Mouse (Mus musculus) leukemia stem cell, adult 10-12 weeks (primary cell): ENCODE data around the gene Zfp429. TPM values are rescaled to one million over a fixed set of nuclear protein-coding genes. Genes with fewer than 3 reads are reported as not detected.

ENCODE experiments used
- polyA plus RNA-seq: library from polyadenylated mRNA; stranded (reverse); fragments of >175 nt; gene quantifications from 2 replicates; pipeline ENCODE4 v1.2.3, GENCODE M21; 2012; ENCODE audit warnings: low replicate concordance

The Zfp429 gene
- polyA plus RNA-seq: 2.2 TPM in 1 of 2 replicates, not detected in the other

DNA sequence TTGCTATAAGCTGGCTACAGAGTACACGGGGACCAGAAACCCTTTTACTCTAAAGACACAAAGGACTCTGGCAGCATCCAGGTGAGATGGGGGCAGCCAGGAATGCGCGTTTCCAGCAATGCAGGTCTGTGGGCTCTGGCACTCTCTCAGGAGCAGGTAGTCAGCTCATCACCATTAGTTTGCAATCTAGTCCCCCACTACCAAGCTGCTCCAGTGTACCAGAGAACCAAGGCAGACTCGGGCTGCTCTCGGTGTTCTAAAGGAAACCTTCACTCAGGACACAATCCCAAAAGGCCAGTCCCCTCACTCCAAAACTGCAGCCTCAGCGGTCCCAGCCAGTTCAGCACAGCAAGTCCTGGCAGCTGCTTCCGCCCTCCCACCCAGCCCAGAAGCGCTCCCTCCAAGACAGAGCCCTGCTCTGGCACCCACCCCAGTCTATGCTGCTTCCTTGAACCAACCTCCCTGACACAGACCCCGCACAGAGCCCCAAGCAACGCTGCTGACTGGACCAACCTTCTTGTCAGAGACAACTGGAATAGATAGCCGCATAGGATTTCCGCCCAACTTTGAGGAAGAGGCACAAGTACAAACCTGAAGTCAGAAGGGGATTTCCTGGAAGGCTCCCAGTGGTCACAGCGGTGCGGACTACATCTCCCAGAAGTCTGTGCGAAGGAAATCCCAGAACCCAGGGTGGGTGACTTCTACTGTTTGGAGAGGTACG is at the start of gene Zfp429:
Gene Zfp429 (minus strand): TSS at position 637 of the 721 bp plus-strand sequence.

DNA sequence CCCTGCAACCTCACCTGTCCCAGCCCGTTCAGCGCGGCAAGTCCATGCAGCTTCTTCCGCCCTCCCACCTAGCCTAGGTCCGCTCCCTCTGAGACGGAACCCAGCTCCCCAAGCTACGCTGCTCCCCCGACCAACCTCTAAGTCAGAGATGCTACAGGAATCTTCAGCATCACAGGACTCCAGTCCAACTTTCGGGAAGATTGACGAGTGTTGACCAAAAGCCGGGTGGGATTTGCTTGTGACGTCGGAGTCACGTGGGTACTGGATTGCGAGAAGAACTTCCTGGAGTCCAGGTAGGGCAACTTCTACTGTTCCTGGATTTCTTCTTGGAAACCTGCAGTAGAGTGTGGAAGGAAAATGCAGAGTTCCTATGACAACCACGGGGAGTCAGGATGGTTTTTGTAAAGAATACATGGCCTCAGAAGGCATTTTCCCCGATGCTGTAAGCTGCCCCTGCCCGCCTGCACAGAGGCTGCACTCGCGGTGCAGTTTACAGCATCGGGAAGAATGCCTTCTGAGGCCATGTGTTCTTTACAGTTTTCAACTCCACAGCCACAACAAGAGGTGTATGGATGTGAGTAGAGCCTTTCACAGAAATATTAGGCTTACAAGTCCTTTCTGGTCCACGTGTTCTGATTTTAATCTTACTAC is 21.7 kb upstream of the Zfp429 start, which contains the start of gene Zfp459:
Gene Zfp459 (minus strand): TSS at position 212 of the 651 bp plus-strand sequence.

GRCm38 (mm10) chr13:67375050-67375911 is 24.3 kb downstream of the Zfp429 start, which contains the start of the genes Gm28041 and Zfp456:
Gene Gm28041 (minus strand): TSS chr13:67375733.
Gene Zfp456 (minus strand): TSS chr13:67375810.

GRCm38 (mm10) chr13:67360131-67360744 is 39.4 kb downstream of the Zfp429 start, which contains the start of the genes Gm28044 and Zfp953:
Gene Gm28044 (minus strand): TSS chr13:67360536.
Gene Zfp953 (minus strand): TSS chr13:67360605.

Other genes starting within 250 kb of the Zfp429 start
- gene Rsl1, start 226.6 kb downstream of the Zfp429 start, polyA plus RNA-seq: 0.08 and 0.12 TPM in 2 replicates
- gene Zfp455, start 205.3 kb downstream of the Zfp429 start, polyA plus RNA-seq: 0.18 TPM in 1 of 2 replicates, not detected in the other
- 0.06 and 0.10 TPM in 2 replicates for gene Zfp458, start 121.4 kb downstream of the Zfp429 start, polyA plus RNA-seq
- gene Zfp457, start 93.3 kb downstream of the Zfp429 start, polyA plus RNA-seq: not detected in 2 replicates
- 0.16 and 0.20 TPM in 2 replicates for gene Zfp595, start 67.2 kb downstream of the Zfp429 start, polyA plus RNA-seq
- gene Gm28044, start 39.3 kb downstream of the Zfp429 start, polyA plus RNA-seq: not detected in 2 replicates
- gene Zfp953, start 39.2 kb downstream of the Zfp429 start, polyA plus RNA-seq: 0.25 TPM in 1 of 2 replicates, not detected in the other
- gene Gm28041, start 24.1 kb downstream of the Zfp429 start, polyA plus RNA-seq: not detected in 2 replicates
- 0.19 TPM in 1 of 2 replicates, not detected in the other for gene Zfp456, start 24.0 kb downstream of the Zfp429 start, polyA plus RNA-seq
- 0.38 TPM in 1 of 2 replicates, not detected in the other for gene Zfp459, start 21.6 kb upstream of the Zfp429 start, polyA plus RNA-seq
- 0.36 TPM in 1 of 2 replicates, not detected in the other for gene Zfp874a, start 51.8 kb upstream of the Zfp429 start, polyA plus RNA-seq
- gene Zfp874b, start 84.4 kb upstream of the Zfp429 start, polyA plus RNA-seq: 0.07 and 0.36 TPM in 2 replicates
- 0.20 TPM in 1 of 2 replicates, not detected in the other for gene Zfp58, start 100.7 kb upstream of the Zfp429 start, polyA plus RNA-seq
- not detected in 2 replicates for gene Gm26965, start 126.3 kb upstream of the Zfp429 start, polyA plus RNA-seq
- 0.08 and 1.3 TPM in 2 replicates for gene Zfp87, start 126.4 kb upstream of the Zfp429 start, polyA plus RNA-seq
- 0.14 and 0.32 TPM in 2 replicates for gene Zfp748, start 154.0 kb upstream of the Zfp429 start, polyA plus RNA-seq
- gene Zfp729b, start 209.9 kb upstream of the Zfp429 start, polyA plus RNA-seq: 0.56 TPM in 1 of 2 replicates, not detected in the other
- gene Gm49345, start 237.9 kb upstream of the Zfp429 start, polyA plus RNA-seq: not detected in 2 replicates
- gene Zfp729a, start 238.0 kb upstream of the Zfp429 start, polyA plus RNA-seq: 0.11 and 0.27 TPM in 2 replicates